Mouse (Mus musculus): Measurements from ENCODE around the gene 1700029I15Rik.

Gene 1700029I15Rik

DNA sequence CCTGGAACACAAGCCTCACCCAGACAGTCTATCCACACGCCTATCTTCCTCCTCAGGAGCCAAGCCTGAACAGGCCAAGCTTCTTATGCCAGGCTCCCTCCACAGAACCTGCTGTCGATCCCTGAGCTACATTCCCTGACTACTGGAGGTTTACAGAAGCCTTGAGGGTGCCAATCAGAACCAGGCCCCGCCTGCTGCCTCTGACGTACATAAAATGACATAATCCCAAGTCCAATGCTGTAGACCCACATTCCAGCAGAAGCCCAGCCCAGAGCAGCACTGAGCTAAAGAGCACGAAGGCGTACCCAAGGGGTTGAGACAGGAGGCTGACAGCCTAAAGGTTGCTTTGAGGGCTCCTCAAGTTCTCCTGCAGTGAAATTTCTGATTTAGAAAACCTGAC is 45.5 kb downstream of the 1700029I15Rik start:
- no peak for DNase-seq (ENCODE audit: low read depth)

DNA sequence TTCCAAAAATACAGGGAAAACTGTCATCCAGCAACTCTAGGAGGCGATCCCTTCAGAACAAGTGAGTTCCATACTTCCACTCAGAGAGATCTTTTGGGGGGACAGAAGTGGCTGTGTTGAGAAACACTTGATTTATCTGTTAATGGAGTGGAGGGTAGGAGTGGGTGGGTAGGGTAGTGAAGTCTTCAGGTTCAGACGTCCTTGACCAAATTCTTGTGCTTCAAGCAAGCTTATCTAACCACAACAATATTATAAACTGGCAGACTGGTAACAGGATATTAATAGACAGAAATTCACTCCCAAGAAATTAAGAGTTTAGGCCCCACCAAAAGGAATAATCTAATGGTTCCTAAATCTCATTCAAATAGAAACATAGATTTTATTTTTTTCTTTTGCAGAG is 47.8 kb downstream of the 1700029I15Rik start:
- DNase-seq (ENCODE audit: low read depth): no peak

DNA sequence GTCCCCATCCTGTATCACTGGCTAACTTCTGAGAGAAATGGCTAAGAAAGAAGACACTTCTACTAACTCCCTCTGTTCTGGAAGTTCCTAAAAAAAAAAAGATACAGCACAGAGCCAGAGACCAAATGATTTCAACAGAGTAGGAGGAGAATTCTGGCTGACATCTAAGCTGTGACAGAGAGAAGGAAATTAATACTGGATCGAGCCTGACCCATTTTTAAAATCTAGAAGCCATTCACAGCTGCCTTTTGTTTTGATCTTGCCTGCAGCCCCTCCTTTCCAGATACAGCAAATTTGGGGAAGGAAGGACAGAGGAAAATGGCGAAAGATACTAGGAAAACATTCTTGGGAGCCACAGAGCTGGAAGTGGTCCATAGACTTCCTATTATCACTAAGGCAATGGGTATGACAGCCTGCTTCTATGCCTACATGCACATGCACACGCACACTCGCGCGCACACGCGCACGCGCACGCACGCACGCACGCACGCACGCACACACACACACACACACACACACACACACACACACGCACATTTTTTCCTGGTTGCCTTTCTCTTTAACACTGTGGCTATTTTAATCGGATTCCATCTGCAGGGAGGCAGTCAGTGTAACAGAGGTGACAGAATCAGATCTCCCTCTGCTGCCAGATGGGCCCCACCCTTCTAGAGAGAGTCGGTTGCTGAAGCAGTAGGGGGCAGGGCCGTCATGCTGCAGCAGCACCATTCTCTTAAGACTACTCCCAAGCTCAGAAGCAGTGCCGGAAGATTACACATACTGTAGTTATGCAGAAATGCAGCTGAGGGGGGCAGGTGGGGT is 48.6 kb downstream of the 1700029I15Rik start:
- no peak for DNase-seq (ENCODE audit: low read depth)

DNA sequence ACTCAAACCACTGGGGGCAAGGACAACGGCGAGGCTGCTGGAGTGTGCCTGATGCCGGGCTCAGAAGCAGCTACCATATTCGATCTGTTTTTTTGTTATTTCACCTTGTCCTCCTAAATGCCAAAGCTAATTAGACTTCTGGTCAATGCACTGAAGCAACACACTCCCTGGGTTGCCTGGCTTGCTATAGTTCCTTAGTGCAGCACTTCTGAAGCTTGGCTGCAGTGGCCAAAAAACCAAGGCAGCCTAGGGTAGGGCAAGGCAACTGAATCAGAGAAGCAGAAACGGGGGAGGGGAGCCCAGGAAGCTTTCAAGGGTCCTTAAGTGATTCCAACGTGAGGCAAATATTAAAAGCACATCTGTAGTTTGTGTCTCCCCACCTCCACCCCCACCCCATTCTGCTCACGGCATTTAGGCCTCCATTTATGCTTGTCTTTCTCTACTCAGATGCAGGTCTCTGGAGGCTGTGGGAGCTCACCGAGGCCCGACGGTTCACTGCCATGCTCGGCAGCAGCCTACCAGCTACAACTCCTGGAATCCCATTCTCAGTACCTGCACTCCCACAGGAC is 49.4 kb downstream of the 1700029I15Rik start:
- DNase-seq (ENCODE audit: low read depth): no peak

DNA sequence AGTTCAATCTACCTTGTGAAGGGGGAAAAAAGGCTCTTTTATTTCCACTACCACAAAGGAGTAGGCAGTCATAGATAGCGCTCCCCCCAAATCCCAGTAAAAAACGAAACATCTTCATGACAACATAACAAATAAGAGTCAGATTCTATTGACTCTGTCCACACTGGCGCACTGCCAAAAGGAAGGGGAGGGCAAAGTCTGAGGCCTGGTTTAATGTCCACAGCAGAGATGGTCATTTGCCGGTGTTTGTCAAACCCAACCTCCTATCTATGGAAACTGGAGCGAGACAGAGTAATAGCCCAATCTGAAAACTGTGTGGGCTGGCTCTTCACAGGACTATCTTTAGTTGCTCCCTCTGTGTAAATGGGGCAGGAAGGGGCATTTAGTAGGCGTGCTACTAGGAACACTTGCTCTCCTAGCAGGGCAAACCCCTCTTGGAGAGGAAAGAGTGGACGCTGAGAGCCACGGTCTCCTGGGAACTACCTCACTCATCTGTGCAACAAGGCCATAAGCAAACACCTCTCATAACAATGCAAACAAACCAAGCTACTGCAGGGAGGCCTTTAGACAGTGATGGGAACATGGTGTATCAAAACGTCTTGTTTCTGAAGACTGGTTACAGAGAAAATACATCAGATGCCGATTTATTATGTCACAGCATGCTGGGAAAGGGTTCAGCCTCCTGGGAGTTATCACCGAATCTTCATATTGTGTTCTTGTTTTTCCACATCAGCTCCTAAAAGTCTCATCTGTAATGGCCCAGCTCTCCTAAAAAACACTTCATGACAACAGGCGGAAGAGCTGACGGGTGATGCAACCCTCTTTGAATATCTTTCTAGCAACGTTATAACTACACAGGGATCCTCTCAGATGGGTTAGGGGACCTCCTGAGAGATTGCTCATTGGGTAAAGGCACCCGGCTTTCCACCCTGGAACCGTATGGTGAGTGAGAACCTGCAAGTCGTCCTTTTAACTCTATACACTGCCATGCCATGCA is 50.3 kb downstream of the 1700029I15Rik start:
- DNase-seq (ENCODE audit: low read depth): no peak

DNA sequence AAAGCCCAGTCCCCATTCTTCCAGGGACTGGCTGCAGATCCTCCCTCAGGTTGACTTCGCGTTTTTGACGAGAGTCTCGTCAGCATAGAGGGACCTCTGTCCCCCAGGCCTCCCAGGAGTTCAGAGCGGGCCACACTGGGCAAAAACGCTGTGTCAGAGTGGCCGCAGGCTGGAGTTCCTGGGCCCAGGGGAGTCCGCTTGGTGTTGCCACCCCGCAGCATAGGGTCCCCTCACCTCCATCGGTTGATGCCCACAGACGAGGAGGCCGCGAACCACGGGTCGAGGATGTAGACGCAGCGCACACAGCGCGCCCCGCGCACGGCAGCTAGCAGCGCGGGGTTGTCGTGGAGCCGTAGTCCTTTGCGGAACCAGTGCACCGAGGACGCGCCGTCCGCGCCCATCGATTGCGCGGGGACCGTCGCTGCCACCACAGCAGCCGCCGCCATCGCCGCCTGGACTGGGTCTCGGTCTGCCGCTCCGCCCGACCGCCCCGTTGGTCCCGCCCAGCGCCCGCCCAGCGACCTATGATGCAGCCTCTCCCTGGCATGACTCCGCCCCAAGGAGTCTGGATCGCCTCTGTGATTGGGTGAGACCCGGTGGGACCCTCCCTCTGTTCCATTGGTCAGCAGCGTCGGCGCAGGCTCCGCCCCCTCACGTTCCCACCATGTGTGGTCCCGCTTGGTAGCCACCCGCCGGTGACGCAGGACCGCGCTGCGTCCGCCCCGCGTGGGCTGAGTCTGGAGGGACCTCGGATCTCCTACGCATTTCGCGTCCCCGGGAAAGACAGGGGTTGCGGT is 51.4 kb downstream of the 1700029I15Rik start, which contains the start of gene Cry2:
Cry2 (minus strand) TSS at position 466 of the 797 bp plus-strand sequence.
- peak; percentile 99 for DNase-seq (ENCODE audit: low read depth)

DNA sequence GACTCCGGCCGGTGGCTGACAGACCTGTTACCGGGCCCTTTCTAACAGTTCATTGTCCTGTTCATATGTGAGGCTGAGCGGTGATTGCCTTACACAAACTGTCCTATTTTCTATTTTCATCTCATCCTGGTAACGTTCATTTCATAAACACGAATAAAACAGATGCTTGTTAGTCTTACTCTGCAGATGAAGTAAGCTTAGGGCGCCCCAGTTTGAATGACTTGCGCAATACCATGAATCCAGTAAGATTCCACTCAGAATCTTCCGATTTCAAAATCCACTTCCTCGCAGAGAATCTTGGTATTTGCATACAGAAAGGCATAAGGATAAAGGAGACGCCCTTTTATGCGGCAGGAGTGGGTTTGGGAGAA is 52.0 kb downstream of the 1700029I15Rik start:
- DNase-seq (ENCODE audit: low read depth): no peak

DNA sequence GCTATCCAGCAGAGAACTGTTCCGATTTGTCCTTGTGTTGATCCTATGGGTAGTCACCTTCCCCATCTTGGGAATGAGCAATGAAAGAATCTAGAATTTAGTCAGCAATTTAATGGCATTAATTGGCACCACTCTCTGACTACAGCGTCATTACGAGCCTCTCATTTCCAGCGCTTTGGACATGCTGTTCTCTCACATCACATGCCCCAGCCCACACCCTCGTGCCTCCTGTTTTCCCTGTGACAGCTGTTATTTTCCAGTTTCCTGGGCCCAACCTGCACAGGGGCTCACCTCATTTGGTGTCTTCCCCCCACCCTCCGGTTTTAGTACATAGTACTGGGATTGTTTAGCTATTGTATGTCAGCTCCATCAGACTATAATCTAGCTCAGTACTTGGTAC is 52.7 kb downstream of the 1700029I15Rik start:
- no peak for DNase-seq (ENCODE audit: low read depth)

Measured in naive thymus-derived CD4-positive, alpha-beta T cell, adult 2 months (primary cell).